Mouse (Mus musculus) heart, postnatal 0 days (tissue): ENCODE measurements around the gene Fndc5. TPM values are rescaled to one million over a fixed set of nuclear protein-coding genes. Genes with fewer than 3 reads are reported as not detected.

Source experiments
- ATAC-seq: fragments of 200-750 bp; cut with Nextera tagmentation; 2 replicates; pipeline ENCODE4 v1.8.0; 2017; ENCODE audit warnings: low read depth, moderate number of reproducible peaks, moderate library complexity; ENCODE audit not compliant: insufficient read depth
- DNase-seq: peaks from one replicate; pipeline ENCODE4 v3.0.0-alpha.2; 2016; ENCODE audit warnings: low spot score
- H3K27ac ChIP-seq: fragments of 300-500 bp; sonication (generic); 2 replicates; pipeline ENCODE4 v1.5.1; 2014; ENCODE audit warnings: low read depth, mild to moderate bottlenecking
- H3K27me3 ChIP-seq: fragments of 300-500 bp; sonication (generic); 2 replicates; pipeline ENCODE4 v1.6.1; 2014; ENCODE audit warnings: low read length, mixed read lengths; ENCODE audit not compliant: control insufficient read depth, insufficient read depth
- H3K36me3 ChIP-seq: fragments of 300-500 bp; sonication (generic); replicated peaks from 2 replicates; pipeline ENCODE4 v1.6.1; 2014; ENCODE audit warnings: low read length, mixed read lengths; ENCODE audit not compliant: control insufficient read depth, insufficient read depth
- H3K4me1 ChIP-seq: fragments of 300-500 bp; sonication (generic); 2 replicates; pipeline ENCODE4 v1.6.1; 2014; ENCODE audit warnings: antibody characterized with exemption; ENCODE audit not compliant: control insufficient read depth, insufficient read depth
- H3K4me2 ChIP-seq: fragments of 300-500 bp; sonication (generic); 2 replicates; pipeline ENCODE4 v1.6.1; 2014; ENCODE audit warnings: low read depth, mild to moderate bottlenecking, low read length, moderate library complexity
- H3K4me3 ChIP-seq: fragments of 300-500 bp; sonication (generic); 2 replicates; pipeline ENCODE4 v1.5.1; 2014; ENCODE audit warnings: low read depth, low read length
- H3K9ac ChIP-seq: fragments of 300-500 bp; sonication (generic); replicated peaks from 2 replicates; pipeline ENCODE4 v1.6.1; 2014; ENCODE audit warnings: low read depth, low read length, mixed read lengths
- H3K9me3 ChIP-seq: fragments of 300-500 bp; sonication (generic); replicated peaks from 2 replicates; pipeline ENCODE4 v1.6.1; 2016; ENCODE audit warnings: low read length; ENCODE audit not compliant: control insufficient read depth
- CTCF ChIP-seq: IDR thresholded peaks from 2 replicates; pipeline ENCODE4 v1.5.1; 2016; ENCODE audit warnings: antibody characterized with exemption, control low read depth, low read depth
- EP300 ChIP-seq: IDR thresholded peaks from 2 replicates; pipeline ENCODE4 v1.6.1; 2016; ENCODE audit warnings: antibody characterized with exemption, low read depth
- WGBS: fragments of 180-500 bp; shearing (Covaris S2); extraction: QIAGEN DNeasy Blood & Tissue Kit; methylation state at CpG from one replicate; pipeline ENCODE4 v1.1.7; 2014; 5-methylcytosine and 5-hydroxymethylcytosine counted together
- polyA plus RNA-seq: library from polyadenylated mRNA; unstranded; fragments of >200 nt; fragmentation: Nextera tagmentation; extraction: Ambion mirVana; gene quantifications from 2 replicates; pipeline ENCODE4 v1.2.1, GENCODE M21; 2015
- total RNA-seq: library from RNA; depleted of rRNA; stranded (reverse); fragments of >200 nt; gene quantifications from 2 replicates; pipeline ENCODE4 v1.2.3, GENCODE M21; 2014; ENCODE audit warnings: low replicate concordance; rRNA removed

The Fndc5 gene
- 41.7 and 71.1 TPM in 2 replicates for total RNA-seq
- 50.7 and 51.3 TPM in 2 replicates for polyA plus RNA-seq

DNA sequence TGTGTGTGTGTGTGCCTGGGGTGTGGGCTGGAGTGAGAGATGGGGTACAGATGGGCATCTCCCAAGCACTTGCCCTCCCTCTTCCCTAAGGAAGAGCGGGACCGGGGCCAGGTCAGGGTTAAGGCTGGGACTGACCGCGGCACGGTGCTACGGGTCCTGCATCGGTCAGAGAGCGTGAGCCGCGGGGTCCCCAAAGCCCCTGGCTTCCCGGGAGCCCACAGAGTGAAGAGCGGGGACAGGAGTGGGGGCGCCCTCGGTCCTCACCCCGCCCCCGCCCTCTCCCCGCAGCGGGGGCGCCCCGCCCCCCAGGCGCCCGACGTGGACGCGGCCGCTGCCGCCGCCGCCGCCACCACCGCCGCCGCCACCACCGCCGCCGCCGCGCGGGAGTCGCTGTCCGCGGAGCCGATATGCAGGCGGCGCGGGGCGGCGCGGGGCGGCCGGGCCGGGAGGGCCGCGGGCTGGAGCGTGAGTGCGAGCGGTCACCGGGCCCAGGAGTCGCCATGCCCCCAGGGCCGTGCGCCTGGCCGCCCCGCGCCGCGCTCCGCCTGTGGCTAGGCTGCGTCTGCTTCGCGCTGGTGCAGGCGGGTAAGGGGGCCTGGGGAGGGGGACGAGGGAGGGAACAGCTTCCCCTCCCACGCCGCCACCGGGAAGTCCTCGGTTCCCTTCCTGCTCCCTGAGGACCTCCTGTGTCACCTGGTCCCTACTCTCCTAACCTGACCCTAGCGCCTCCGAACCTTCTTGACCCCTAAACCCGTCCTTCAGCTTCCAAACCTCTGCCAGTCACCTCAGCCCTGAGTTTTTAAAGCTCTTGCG is at the start of gene Fndc5:
Gene Fndc5 (plus strand): TSS at position 421 of the 813 bp plus-strand sequence.
- Histone ChIP-seq H3K4me1 (peaks cover 15% of the 10 kb centered on the region), H3K4me2 (peak within 1 kb of the TSS; percentile 92), H3K9me3 (no peaks in the 10 kb centered on the region), H3K36me3 (no peaks in the 10 kb centered on the region; the same call in 1 of the 2 replicates), H3K27ac (peak within 1 kb of the TSS; percentile 72), H3K9ac (peak within 1 kb of the TSS; percentile 88), H3K4me3 (peak within 1 kb of the TSS; percentile 63), H3K27me3 (peaks cover 8% of the 10 kb centered on the region)
- ATAC-seq (peak; percentile 13; the same call in 1 of the 2 replicates), DNase-seq (no peak)
- WGBS, result 3% methylated on average over 35 of the region's 80 CpGs
- TF ChIP-seq EP300 (no peak), CTCF (no peak)

DNA sequence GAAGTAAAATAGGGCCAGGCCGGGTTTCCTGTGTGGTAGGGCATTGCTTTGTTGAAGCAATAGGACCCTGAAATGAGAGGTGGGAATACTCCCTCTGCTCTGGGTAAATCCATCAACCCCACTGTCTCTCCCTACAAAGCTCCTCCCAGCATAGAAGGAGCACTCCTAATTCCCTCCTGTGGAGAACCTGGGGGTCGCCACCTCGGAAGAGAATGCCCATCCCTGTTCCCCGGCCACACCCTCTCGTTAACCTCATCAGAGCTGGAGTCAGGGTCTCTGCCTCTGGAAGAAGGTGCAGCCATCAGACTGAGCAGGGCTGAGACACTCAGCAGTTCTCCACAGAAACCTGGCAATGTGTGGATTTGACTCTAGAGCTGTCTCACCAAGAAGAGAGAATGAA is 48.9 kb upstream of the Fndc5 start:
- Histone ChIP-seq H3K4me3 (no peak overlapping the region), H3K4me2 (no peak overlapping the region), H3K27ac (no peak overlapping the region), H3K9ac (no peak overlapping the region), H3K27me3 (0 out of 2 replicates have a peak, but pooled peaks cover 8% of the 10 kb centered on the region), H3K36me3 (peaks cover 17% of the 10 kb centered on the region), H3K4me1 (no peaks in the 10 kb centered on the region), H3K9me3 (no peaks in the 10 kb centered on the region)
- DNase-seq (no peak), ATAC-seq (no peak)
- no peak for TF ChIP-seq EP300
- no peak for TF ChIP-seq CTCF
- WGBS, result 49% methylated on average over 5 of the region's 5 CpGs

DNA sequence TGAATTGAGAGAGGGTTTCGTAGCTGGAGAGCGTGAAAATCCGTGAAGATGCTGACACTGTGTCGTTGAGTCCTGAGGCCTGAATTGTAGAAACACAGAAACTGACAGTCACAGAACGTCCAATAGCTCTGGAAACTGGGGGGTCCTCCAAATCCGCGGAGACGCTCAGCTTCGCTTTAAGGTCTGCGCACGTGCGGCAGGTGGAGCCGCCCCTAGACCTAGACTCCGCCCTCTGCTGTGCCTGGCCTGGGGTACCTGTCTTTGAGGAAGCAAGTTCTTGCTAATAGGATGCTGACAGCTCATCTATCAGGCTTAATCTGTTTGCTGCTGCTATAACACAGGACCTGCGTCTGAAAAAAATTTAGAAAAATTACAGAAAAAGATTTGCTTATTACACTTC is 41.5 kb upstream of the Fndc5 start:
- ATAC-seq (no peak), DNase-seq (no peak)
- H3K9me3 ChIP-seq, result no peaks in the 10 kb centered on the region
- 28% methylated on average over 15 of the region's 15 CpGs for WGBS
- no peak overlapping the region for H3K4me2 ChIP-seq
- TF ChIP-seq CTCF (no peak), EP300 (no peak)
- H3K9ac ChIP-seq, result no peak overlapping the region
- H3K27me3 ChIP-seq, result peaks cover 5% of the 10 kb centered on the region; the same call in 1 of the 2 replicates
- H3K4me1 ChIP-seq, result no peaks in the 10 kb centered on the region
- H3K27ac ChIP-seq, result no peak overlapping the region
- H3K36me3 ChIP-seq, result no peaks in the 10 kb centered on the region
- H3K4me3 ChIP-seq, result no peak overlapping the region

DNA sequence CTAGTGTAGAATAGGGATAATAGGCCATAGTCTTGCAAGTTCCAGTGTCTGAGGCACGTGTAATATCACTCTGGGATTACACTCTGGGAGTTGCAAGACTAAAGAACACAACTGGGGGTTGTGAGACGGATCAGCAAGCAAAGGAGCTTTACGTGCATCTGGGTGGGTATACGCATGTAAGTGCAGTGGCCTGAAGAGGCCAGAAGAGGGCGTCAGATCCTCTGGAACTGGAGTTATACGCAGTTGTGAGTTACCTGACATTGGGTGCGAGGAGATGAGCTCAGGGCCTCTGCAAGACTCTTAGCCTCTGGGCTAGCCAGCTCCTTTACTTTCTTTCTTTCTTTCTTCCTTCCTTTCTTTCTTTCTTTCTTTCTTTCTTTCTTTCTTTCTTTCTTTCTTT is 39.8 kb upstream of the Fndc5 start:
- H3K4me3 ChIP-seq, result no peak overlapping the region
- TF ChIP-seq EP300 (no peak), CTCF (no peak)
- H3K4me2 ChIP-seq, result no peak overlapping the region
- H3K9ac ChIP-seq, result no peak overlapping the region
- H3K27ac ChIP-seq, result no peak overlapping the region
- 76% methylated on average over 7 of the region's 7 CpGs for WGBS
- H3K27me3 ChIP-seq, result peaks cover 5% of the 10 kb centered on the region; the same call in 1 of the 2 replicates
- H3K4me1 ChIP-seq, result no peaks in the 10 kb centered on the region
- no peaks in the 10 kb centered on the region for H3K9me3 ChIP-seq
- DNase-seq (no peak), ATAC-seq (no peak)
- no peaks in the 10 kb centered on the region for H3K36me3 ChIP-seq

DNA sequence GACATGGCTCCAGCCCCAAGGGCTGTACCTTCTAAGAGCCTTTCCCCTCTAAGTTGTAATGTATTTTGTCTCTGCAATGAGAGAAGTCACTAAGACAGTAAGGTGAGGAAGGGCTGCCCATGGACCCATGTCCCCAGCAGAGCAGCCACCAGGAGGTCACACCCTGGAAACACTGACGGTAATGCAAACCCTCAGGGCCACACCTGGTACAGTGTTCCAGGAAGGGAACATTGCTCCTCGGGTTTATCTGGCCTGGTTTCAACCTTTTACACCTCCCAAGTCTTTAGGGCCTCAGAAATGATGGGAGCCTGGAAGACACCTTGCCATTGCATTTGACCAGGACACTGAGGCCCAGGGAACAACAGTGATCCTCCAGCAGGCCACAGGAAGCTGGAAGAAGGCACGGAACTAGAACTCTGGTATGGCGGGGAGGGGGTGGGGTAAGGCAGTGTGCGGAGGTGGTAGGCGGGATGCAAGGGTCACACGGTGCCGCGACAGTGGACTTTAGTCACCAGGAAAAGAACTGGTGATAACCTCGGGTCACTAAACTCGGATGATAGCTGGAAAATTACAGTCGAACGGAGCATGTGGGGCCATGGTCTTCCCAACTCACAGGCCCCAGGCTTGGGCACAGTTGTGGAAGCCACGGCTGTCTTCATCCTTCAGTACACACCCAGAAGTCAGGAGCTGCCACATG is 34.5 kb upstream of the Fndc5 start:
- Histone ChIP-seq H3K9me3 (no peaks in the 10 kb centered on the region), H3K27me3 (peaks cover 42% of the 10 kb centered on the region), H3K4me3 (no peak overlapping the region), H3K4me2 (no peak overlapping the region), H3K27ac (no peak overlapping the region), H3K36me3 (no peaks in the 10 kb centered on the region), H3K4me1 (no peaks in the 10 kb centered on the region), H3K9ac (no peak overlapping the region)
- no peak for ATAC-seq
- DNase-seq, result no peak
- WGBS, result 65% methylated on average over 14 of the region's 14 CpGs
- no peak for TF ChIP-seq CTCF
- no peak for TF ChIP-seq EP300
